Mouse (Mus musculus) hematopoietic multipotent progenitor cell, adult 10-12 weeks (in vitro differentiated cells): Measurements from ENCODE around the gene Olfr827. TPM values are rescaled to one million over a fixed set of nuclear protein-coding genes. Genes with fewer than 3 reads are reported as not detected.

Source experiments
- polyA plus RNA-seq: library from polyadenylated mRNA; stranded (reverse); fragments of >175 nt; gene quantifications from 2 replicates; pipeline ENCODE4 v1.2.3, GENCODE M21; 2012; ENCODE audit warnings: low replicate concordance

The Olfr827 gene
- polyA plus RNA-seq = not detected in 2 replicates

GRCm38 (mm10) chr10:130214303-130214702 is at the start of gene Olfr827:
TSS of gene Olfr827 (minus strand) at chr10:130214403.

GRCm38 (mm10) chr10:130184086-130184485 is 30.1 kb downstream of the Olfr827 start, which contains the start of gene Olfr826:
TSS of gene Olfr826 (minus strand) at chr10:130184186.

GRCm38 (mm10) chr10:130166666-130167065 is 47.5 kb downstream of the Olfr827 start, which contains the start of gene Olfr825:
TSS of gene Olfr825 (minus strand) at chr10:130166766.

Other genes with a start within 250 kb of the Olfr827 start
- not detected in 2 replicates for gene Olfr819, start 247.1 kb downstream of the Olfr827 start, polyA plus RNA-seq
- gene Olfr247, start 238.3 kb downstream of the Olfr827 start, polyA plus RNA-seq = not detected in 2 replicates
- gene Gm10310, start 229.3 kb downstream of the Olfr827 start, polyA plus RNA-seq = not detected in 2 replicates
- not detected in 2 replicates for gene Olfr820, start 201.8 kb downstream of the Olfr827 start, polyA plus RNA-seq
- not detected in 2 replicates for gene Olfr821, start 184.1 kb downstream of the Olfr827 start, polyA plus RNA-seq
- not detected in 2 replicates for gene Olfr822, start 143.2 kb downstream of the Olfr827 start, polyA plus RNA-seq
- not detected in 2 replicates for gene Olfr823, start 99.0 kb downstream of the Olfr827 start, polyA plus RNA-seq
- gene Olfr824, start 84.4 kb downstream of the Olfr827 start, polyA plus RNA-seq = not detected in 2 replicates
- not detected in 2 replicates for gene Olfr825, start 47.6 kb downstream of the Olfr827 start, polyA plus RNA-seq
- gene Olfr826, start 30.2 kb downstream of the Olfr827 start, polyA plus RNA-seq = not detected in 2 replicates
- 0.03 TPM in 1 of 2 replicates, not detected in the other for gene Neurod4, start 65.8 kb upstream of the Olfr827 start, polyA plus RNA-seq
- gene Tespa1, start 108.5 kb upstream of the Olfr827 start, polyA plus RNA-seq = 5.5 and 7.4 TPM in 2 replicates
- not detected in 2 replicates for gene Vmn2r84, start 179.9 kb upstream of the Olfr827 start, polyA plus RNA-seq
- gene Vmn2r85, start 215.3 kb upstream of the Olfr827 start, polyA plus RNA-seq = not detected in 2 replicates
- not detected in 2 replicates for gene Vmn2r86, start 241.6 kb upstream of the Olfr827 start, polyA plus RNA-seq